Mouse (Mus musculus) ES-E14 (cell line): ENCODE measurements at regions not wholly inside any gene's neighbourhood (a gene's known extent, or its start where the extent isn't known, plus 50 kb on each side); places are given as distances from the start of the nearest gene placed in this dataset.

Source experiments
- DNase-seq: peaks from one replicate; pipeline ENCODE4 v3.0.0-alpha.2; 2013; ENCODE audit warnings: low read depth, low spot score
- H3K27ac ChIP-seq: 2 replicates; pipeline ENCODE4 v1.5.1; 2012; ENCODE audit warnings: low read depth, mild to moderate bottlenecking, low read length, moderate library complexity, mixed read lengths; ENCODE audit not compliant: poor library complexity, insufficient read depth, severe bottlenecking
- H3K36me3 ChIP-seq: 2 replicates; pipeline ENCODE4 v1.6.1; 2012; ENCODE audit warnings: mild to moderate bottlenecking, low read length, moderate library complexity, mixed read lengths; ENCODE audit not compliant: control insufficient read depth, poor library complexity, insufficient read depth, severe bottlenecking
- H3K4me1 ChIP-seq, 2 experiments: fragments of 150-350 bp in 1 of 2; sonication (generic) in 1 of 2; 2 replicates each; pipeline ENCODE4 v1.6.1; 2012; ENCODE audit warnings: low read length in 2 of 2, mild to moderate bottlenecking in 1 of 2, mixed read lengths in 1 of 2; ENCODE audit not compliant: control insufficient read depth in 2 of 2, insufficient read depth in 2 of 2, poor library complexity in 1 of 2
- H3K4me3 ChIP-seq, 2 experiments: fragments of 150-350 bp in 1 of 2; sonication (generic) in 1 of 2; 2 replicates each; pipeline ENCODE4 v1.5.1; 2012; ENCODE audit warnings: low read length in 2 of 2, low read depth in 1 of 2, mild to moderate bottlenecking in 1 of 2, mixed read lengths in 1 of 2; ENCODE audit not compliant: insufficient read depth in 1 of 2, poor library complexity in 1 of 2, severe bottlenecking in 1 of 2
- H3K9ac ChIP-seq: 2 replicates; pipeline ENCODE4 v1.6.1; 2012; ENCODE audit warnings: low read depth, mild to moderate bottlenecking, low read length, mixed read lengths; ENCODE audit not compliant: poor library complexity, insufficient read depth, severe bottlenecking
- H3K9me3 ChIP-seq: fragments of 150-350 bp; sonication (generic); 2 replicates; pipeline ENCODE4 v1.6.1; 2012; ENCODE audit warnings: low read depth, mild to moderate bottlenecking, low read length; ENCODE audit not compliant: control insufficient read depth, insufficient read depth
- CHD2 ChIP-seq: IDR thresholded peaks from 2 replicates; pipeline ENCODE4 v1.6.1; 2014; ENCODE audit warnings: mild to moderate bottlenecking, low read depth, low read length, inconsistent platforms
- HCFC1 ChIP-seq: IDR thresholded peaks from 2 replicates; pipeline ENCODE4 v1.6.1; 2012; ENCODE audit warnings: low read length, inconsistent platforms, borderline replicate concordance; ENCODE audit not compliant: insufficient read depth
- MAFK ChIP-seq: IDR thresholded peaks from 2 replicates; pipeline ENCODE4 v1.6.1; 2014; ENCODE audit warnings: mild to moderate bottlenecking, low read depth, low read length, inconsistent platforms; ENCODE audit not compliant: insufficient read depth
- ZC3H11A ChIP-seq: IDR thresholded peaks from 2 replicates; pipeline ENCODE4 v1.6.1; 2012; ENCODE audit warnings: low read depth, mild to moderate bottlenecking, inconsistent platforms, low read length, borderline replicate concordance
- ZNF384 ChIP-seq: IDR thresholded peaks from 2 replicates; pipeline ENCODE4 v1.6.1; 2012; ENCODE audit warnings: low read depth, low read length, inconsistent platforms
- in situ Hi-C, 2 experiments: fragments of 600-800 bp; cut with MboI; formaldehyde crosslinking; loops; one replicate each; pipeline ENCODE4 v1.15.1; 2025; ENCODE audit warnings: low sequenced_read_pairs in 2 of 2, inconsistent platforms in 1 of 2; ENCODE audit not compliant: unreplicated experiment in 2 of 2

GRCm38 (mm10) chr3:17326292-17326691, 621.9 kb upstream of the Cypt12 start:
- in situ Hi-C loops = no loop called here
- DNase-seq = no peak
- Histone ChIP-seq H3K4me3 (no peak overlapping the region), H3K9me3 (no peaks in the 10 kb centered on the region), H3K9ac (no peak overlapping the region), H3K36me3 (no peaks in the 10 kb centered on the region), H3K27ac (no peak overlapping the region), H3K4me1 (no peaks in the 10 kb centered on the region)
- no peak for TF ChIP-seq ZNF384
- TF ChIP-seq HCFC1 = no peak
- no peak for TF ChIP-seq ZC3H11A
- TF ChIP-seq CHD2 = no peak
- TF ChIP-seq MAFK = no peak

GRCm38 (mm10) chr3:17326774-17327173, 621.4 kb upstream of the Cypt12 start:
- no peaks in the 10 kb centered on the region for H3K4me1 ChIP-seq
- H3K27ac ChIP-seq = no peak overlapping the region
- in situ Hi-C loops = no loop called here
- H3K36me3 ChIP-seq = no peaks in the 10 kb centered on the region
- H3K9me3 ChIP-seq = no peaks in the 10 kb centered on the region
- H3K4me3 ChIP-seq = no peak overlapping the region
- no peak overlapping the region for H3K9ac ChIP-seq
- DNase-seq = no peak
- TF ChIP-seq HCFC1 = no peak
- no peak for TF ChIP-seq ZC3H11A

- no peak for DNase-seq
- Histone ChIP-seq H3K9me3 (no peaks in the 10 kb centered on the region), H3K9ac (no peak overlapping the region), H3K27ac (no peak overlapping the region), H3K4me1 (no peaks in the 10 kb centered on the region), H3K4me3 (no peak overlapping the region), H3K36me3 (no peaks in the 10 kb centered on the region)
- TF ChIP-seq ZNF384 = no peak
- TF ChIP-seq HCFC1 = no peak
- no peak for TF ChIP-seq MAFK
- TF ChIP-seq ZC3H11A = no peak
- no peak for TF ChIP-seq CHD2
- in situ Hi-C loops = no loop called here
Measured at GRCm38 (mm10) chr3:17327706-17328105, 620.5 kb upstream of the Cypt12 start.

- Histone ChIP-seq H3K36me3 (no peaks in the 10 kb centered on the region), H3K9ac (no peak overlapping the region), H3K4me1 (no peaks in the 10 kb centered on the region), H3K4me3 (no peak overlapping the region), H3K9me3 (no peaks in the 10 kb centered on the region), H3K27ac (no peak overlapping the region)
- in situ Hi-C loops = no loop called here
- DNase-seq = no peak
- TF ChIP-seq HCFC1 = no peak
Measured at GRCm38 (mm10) chr3:17329411-17329810, 618.8 kb upstream of the Cypt12 start.

- no peaks in the 10 kb centered on the region for H3K4me1 ChIP-seq
- no peak overlapping the region for H3K9ac ChIP-seq
- in situ Hi-C loops = no loop called here
- DNase-seq = no peak
- no peak overlapping the region for H3K27ac ChIP-seq
- no peaks in the 10 kb centered on the region for H3K9me3 ChIP-seq
- H3K4me3 ChIP-seq = no peak overlapping the region
- TF ChIP-seq CHD2 = no peak
- TF ChIP-seq ZC3H11A = no peak
- H3K36me3 ChIP-seq = no peaks in the 10 kb centered on the region
Measured at GRCm38 (mm10) chr3:17330429-17331373, 617.5 kb upstream of the Cypt12 start.
